Mouse (Mus musculus): ENCODE results near the gene Tmem179b. TPM values are rescaled to one million over a fixed set of nuclear protein-coding genes. Genes with fewer than 3 reads are reported as not detected.

Tmem179b gene
- polyA plus RNA-seq, 1 experiment from 2014 or later = 120 TPM

DNA sequence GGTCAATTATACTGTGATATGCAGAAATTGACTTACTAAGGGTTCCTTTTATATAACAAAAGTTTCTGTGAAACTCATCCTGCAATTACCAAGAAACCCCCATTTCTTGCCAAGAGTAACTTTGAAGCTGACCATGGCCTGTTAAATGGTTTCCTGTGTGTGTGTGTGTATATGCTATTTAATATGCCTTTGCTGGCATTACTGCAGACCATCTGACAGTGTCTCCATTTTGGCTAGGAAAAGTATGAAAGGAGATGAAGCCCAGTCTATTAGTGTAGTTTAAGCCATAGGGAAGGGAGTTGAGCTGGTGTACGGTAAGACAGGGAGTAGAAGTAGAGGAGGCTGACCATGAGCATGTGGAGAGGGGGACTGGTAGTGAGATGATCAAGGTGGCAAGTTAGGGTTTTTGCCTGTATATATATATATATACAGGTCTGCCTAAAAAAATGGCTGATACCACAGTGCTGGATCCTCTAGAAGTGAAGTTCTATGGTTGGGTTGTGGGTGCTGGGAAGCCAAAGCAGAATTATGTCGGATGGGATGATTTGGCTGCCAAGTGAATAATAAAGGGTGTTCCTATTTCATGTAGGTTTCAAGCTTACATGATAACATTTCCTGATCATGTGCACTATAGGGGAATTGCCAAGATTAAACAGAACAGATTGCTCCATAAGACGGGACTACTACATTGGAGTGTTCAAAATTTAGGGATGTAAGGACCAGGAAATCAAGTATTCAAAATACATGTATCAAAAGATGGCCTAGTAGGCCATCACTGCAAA is 47.5 kb downstream of the Tmem179b start:
- H3K9ac ChIP-seq (ENCODE audit: low read depth, low read length) = no peak overlapping the region
- 29% methylated on average over 3 of the region's 3 CpGs for WGBS
- H3K4me2 ChIP-seq (ENCODE audit: low read depth, low read length) = no peak overlapping the region
- H3K27ac ChIP-seq (ENCODE audit: low read length) = peak overlapping the region; percentile 30; the same call in 1 of the 2 replicates
- H3K36me3 ChIP-seq (ENCODE audit: control insufficient read depth, insufficient read depth, low read length) = peaks cover 3% of the 10 kb centered on the region; the same call in 1 of the 2 replicates
- no peaks in the 10 kb centered on the region for H3K27me3 ChIP-seq (replicated peaks; ENCODE audit: control insufficient read depth, insufficient read depth, low read length)
- H3K4me1 ChIP-seq (ENCODE audit: control insufficient read depth, insufficient read depth, low read length) = peaks cover 9% of the 10 kb centered on the region; the same call in 1 of the 2 replicates
- no peak overlapping the region for H3K4me3 ChIP-seq (ENCODE audit: low read length)
- no peak for ATAC-seq
- H3K9me3 ChIP-seq (ENCODE audit: control insufficient read depth, low read length) = no peaks in the 10 kb centered on the region

GRCm38 (mm10) chr19:8725081-8725613 is 49.1 kb downstream of the Tmem179b start:
- Histone ChIP-seq H3K27ac (ENCODE audit: low read length) (peak overlapping the region; percentile 8; the same call in 1 of the 2 replicates), H3K4me3 (ENCODE audit: low read length) (peak overlapping the region; percentile 59), H3K4me2 (ENCODE audit: low read depth, low read length) (peak overlapping the region; percentile 53), H3K4me1 (ENCODE audit: control insufficient read depth, insufficient read depth, low read length) (peaks cover 13% of the 10 kb centered on the region), H3K36me3 (ENCODE audit: control insufficient read depth, insufficient read depth, low read length) (peaks cover 3% of the 10 kb centered on the region; the same call in 1 of the 2 replicates), H3K9ac (ENCODE audit: low read depth, low read length) (peak overlapping the region; percentile 77), H3K9me3 (ENCODE audit: control insufficient read depth, low read length) (no peaks in the 10 kb centered on the region), H3K27me3 (replicated peaks; ENCODE audit: control insufficient read depth, insufficient read depth, low read length) (no peaks in the 10 kb centered on the region)
- WGBS = 41% methylated on average over 4 of the region's 4 CpGs
- ATAC-seq = no peak

DNA sequence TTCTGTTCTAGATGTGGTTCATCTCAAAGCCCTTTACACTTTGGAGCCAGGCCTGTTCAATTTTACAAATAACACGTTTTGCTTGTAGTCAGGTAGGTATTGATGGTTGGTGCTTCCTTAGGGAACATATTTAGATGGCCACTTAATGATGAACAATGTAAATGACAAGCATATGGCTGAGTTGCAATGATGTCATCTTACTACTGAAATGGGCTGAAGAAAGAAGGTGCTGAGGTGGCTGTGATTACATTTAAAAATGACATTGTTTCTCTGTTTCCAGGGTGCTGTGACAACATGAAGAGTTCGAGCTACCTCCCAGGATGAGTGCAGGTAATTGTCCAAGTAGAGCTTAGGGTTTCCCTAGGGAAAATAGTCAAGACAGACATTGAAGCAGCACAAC is 49.9 kb downstream of the Tmem179b start:
- Histone ChIP-seq H3K27me3 (replicated peaks; ENCODE audit: control insufficient read depth, insufficient read depth, low read length) (no peaks in the 10 kb centered on the region), H3K36me3 (ENCODE audit: control insufficient read depth, insufficient read depth, low read length) (peaks cover 3% of the 10 kb centered on the region; the same call in 1 of the 2 replicates), H3K4me2 (ENCODE audit: low read depth, low read length) (peak overlapping the region; percentile 53), H3K4me1 (ENCODE audit: control insufficient read depth, insufficient read depth, low read length) (peaks cover 13% of the 10 kb centered on the region), H3K27ac (ENCODE audit: low read length) (no peak overlapping the region), H3K9ac (ENCODE audit: low read depth, low read length) (peak overlapping the region; percentile 77), H3K9me3 (ENCODE audit: control insufficient read depth, low read length) (no peaks in the 10 kb centered on the region), H3K4me3 (ENCODE audit: low read length) (peak overlapping the region; percentile 59)
- WGBS = 4% methylated on average over 2 of the region's 2 CpGs
- no peak for ATAC-seq

DNA sequence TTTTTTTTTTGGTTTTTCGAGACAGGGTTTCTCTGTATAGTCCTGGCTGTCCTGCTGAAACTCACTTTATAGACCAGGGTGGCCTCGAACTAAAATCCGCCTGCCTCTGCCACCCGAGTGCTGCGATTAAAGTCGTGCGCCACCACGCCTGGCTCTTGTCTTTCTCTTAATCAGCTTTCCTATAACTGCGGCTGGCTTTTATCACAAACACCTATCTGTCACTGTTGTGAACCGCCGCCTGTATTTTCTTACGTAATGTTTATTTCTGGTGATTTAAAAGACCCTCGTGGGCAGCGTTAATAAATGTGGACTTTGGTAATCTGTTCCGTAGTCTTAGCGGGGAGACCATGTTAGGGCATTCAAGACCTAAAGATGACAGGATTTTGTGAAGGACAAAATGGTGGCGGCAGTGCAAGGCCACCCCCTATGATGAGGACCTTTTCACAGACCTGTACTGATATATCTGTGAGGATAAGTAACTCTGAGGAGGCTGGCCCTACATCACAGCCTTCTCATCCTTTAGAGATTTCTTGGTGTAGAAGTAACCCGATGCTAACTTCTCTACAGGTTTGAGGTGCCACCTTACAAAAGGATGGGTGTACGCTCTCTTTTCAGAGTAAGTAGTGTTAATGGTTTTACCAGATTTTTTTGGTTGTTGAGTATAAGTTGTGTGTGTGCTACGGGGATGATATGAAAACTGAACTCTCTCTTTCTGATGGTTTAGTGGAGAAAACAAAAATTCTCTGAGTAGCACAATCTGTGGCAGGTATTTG is 50.5 kb downstream of the Tmem179b start:
- Histone ChIP-seq H3K4me2 (ENCODE audit: low read depth, low read length) (peak overlapping the region; percentile 53), H3K27me3 (replicated peaks; ENCODE audit: control insufficient read depth, insufficient read depth, low read length) (no peaks in the 10 kb centered on the region), H3K9ac (ENCODE audit: low read depth, low read length) (peak overlapping the region; percentile 77), H3K4me3 (ENCODE audit: low read length) (peak overlapping the region; percentile 59), H3K36me3 (ENCODE audit: control insufficient read depth, insufficient read depth, low read length) (peaks cover 3% of the 10 kb centered on the region; the same call in 1 of the 2 replicates), H3K9me3 (ENCODE audit: control insufficient read depth, low read length) (no peaks in the 10 kb centered on the region), H3K4me1 (ENCODE audit: control insufficient read depth, insufficient read depth, low read length) (peaks cover 13% of the 10 kb centered on the region), H3K27ac (ENCODE audit: low read length) (peak overlapping the region; percentile 67)
- under 1% methylated on average over 20 of the region's 20 CpGs for WGBS
- ATAC-seq = no peak

GRCm38 (mm10) chr19:8722907-8723573 is 51.2 kb downstream of the Tmem179b start, which contains the start of gene Slc3a2:
Gene Slc3a2 (minus strand): TSS chr19:8723369.
- peak within 1 kb of the TSS; percentile 60 for H3K4me2 ChIP-seq (ENCODE audit: low read depth, low read length)
- H3K27ac ChIP-seq (ENCODE audit: low read length) = peak within 1 kb of the TSS; percentile 99
- H3K4me1 ChIP-seq (ENCODE audit: control insufficient read depth, insufficient read depth, low read length) = peaks cover 13% of the 10 kb centered on the region
- peaks cover 3% of the 10 kb centered on the region; the same call in 1 of the 2 replicates for H3K36me3 ChIP-seq (ENCODE audit: control insufficient read depth, insufficient read depth, low read length)
- peak within 1 kb of the TSS; percentile 90 for H3K9ac ChIP-seq (ENCODE audit: low read depth, low read length)
- H3K4me3 ChIP-seq (ENCODE audit: low read length) = peak within 1 kb of the TSS; percentile 59
- no peaks in the 10 kb centered on the region for H3K9me3 ChIP-seq (ENCODE audit: control insufficient read depth, low read length)
- H3K27me3 ChIP-seq (replicated peaks; ENCODE audit: control insufficient read depth, insufficient read depth, low read length) = no peaks in the 10 kb centered on the region
- peak; percentile 96 for ATAC-seq
- WGBS = under 1% methylated on average over 50 of the region's 50 CpGs

GRCm38 (mm10) chr19:8722559-8722906 is 51.7 kb downstream of the Tmem179b start:
- Histone ChIP-seq H3K4me2 (ENCODE audit: low read depth, low read length) (peak overlapping the region; percentile 60), H3K27me3 (replicated peaks; ENCODE audit: control insufficient read depth, insufficient read depth, low read length) (no peaks in the 10 kb centered on the region), H3K9me3 (ENCODE audit: control insufficient read depth, low read length) (no peaks in the 10 kb centered on the region), H3K36me3 (ENCODE audit: control insufficient read depth, insufficient read depth, low read length) (peaks cover 3% of the 10 kb centered on the region; the same call in 1 of the 2 replicates), H3K4me3 (ENCODE audit: low read length) (peak overlapping the region; percentile 59), H3K27ac (ENCODE audit: low read length) (peak overlapping the region; percentile 99), H3K4me1 (ENCODE audit: control insufficient read depth, insufficient read depth, low read length) (peaks cover 13% of the 10 kb centered on the region), H3K9ac (ENCODE audit: low read depth, low read length) (peak overlapping the region; percentile 90)
- no peak; the same call in 1 of the 2 replicates for ATAC-seq
- under 1% methylated on average over 5 of the region's 5 CpGs for WGBS

Small RNA genes lying within 50 kb of the gene (microRNA-seq; reads per million reads assigned to microRNA genes)
- not detected for gene Mir6992

Other genes with a start within 250 kb of the Tmem179b start
- 0.04 and 0.05 TPM in 2 replicates for gene Slc22a8, start 183.2 kb downstream of the Tmem179b start, polyA plus RNA-seq (2015; fragmentation: Nextera tagmentation; extraction: Ambion mirVana)
- not detected in 2 replicates for gene Slc22a6, start 156.4 kb downstream of the Tmem179b start, polyA plus RNA-seq (2015; fragmentation: Nextera tagmentation; extraction: Ambion mirVana)
- gene Chrm1, start 110.7 kb downstream of the Tmem179b start, polyA plus RNA-seq (2015; fragmentation: Nextera tagmentation; extraction: Ambion mirVana) = 1.2 TPM in 2 replicates
- gene Slc3a2, start 51.1 kb downstream of the Tmem179b start, polyA plus RNA-seq (2015; fragmentation: Nextera tagmentation; extraction: Ambion mirVana) = 211 and 225 TPM in 2 replicates
- 78.1 and 88.7 TPM in 2 replicates for gene Wdr74, start 38.6 kb downstream of the Tmem179b start, polyA plus RNA-seq (2015; fragmentation: Nextera tagmentation; extraction: Ambion mirVana)
- 0.91 and 1.6 TPM in 2 replicates for gene 1700092M07Rik, start 33.7 kb downstream of the Tmem179b start, polyA plus RNA-seq (2015; fragmentation: Nextera tagmentation; extraction: Ambion mirVana)
- 120 and 124 TPM in 2 replicates for gene Stx5a, start 33.1 kb downstream of the Tmem179b start, polyA plus RNA-seq (2015; fragmentation: Nextera tagmentation; extraction: Ambion mirVana)
- gene Nxf1, start 17.4 kb downstream of the Tmem179b start, polyA plus RNA-seq (2015; fragmentation: Nextera tagmentation; extraction: Ambion mirVana) = 133 and 137 TPM in 2 replicates
- gene Tmem223, start 3.5 kb downstream of the Tmem179b start, polyA plus RNA-seq (2015; fragmentation: Nextera tagmentation; extraction: Ambion mirVana) = 161 and 164 TPM in 2 replicates
- 24.0 and 25.0 TPM in 2 replicates for gene Taf6l, start 11.9 kb upstream of the Tmem179b start, polyA plus RNA-seq (2015; fragmentation: Nextera tagmentation; extraction: Ambion mirVana)
- 130 and 138 TPM in 2 replicates for gene Polr2g, start 24.1 kb upstream of the Tmem179b start, polyA plus RNA-seq (2015; fragmentation: Nextera tagmentation; extraction: Ambion mirVana)
- 3.6 and 4.1 TPM in 2 replicates for gene Zbtb3, start 28.1 kb upstream of the Tmem179b start, polyA plus RNA-seq (2015; fragmentation: Nextera tagmentation; extraction: Ambion mirVana)
- gene Ttc9c, start 44.9 kb upstream of the Tmem179b start, polyA plus RNA-seq (2015; fragmentation: Nextera tagmentation; extraction: Ambion mirVana) = 36.0 and 44.0 TPM in 2 replicates
- gene Hnrnpul2, start 45.5 kb upstream of the Tmem179b start, polyA plus RNA-seq (2015; fragmentation: Nextera tagmentation; extraction: Ambion mirVana) = 3.7 and 4.3 TPM in 2 replicates
- not detected in 2 replicates for gene AC129217.1, start 55.3 kb upstream of the Tmem179b start, polyA plus RNA-seq (2015; fragmentation: Nextera tagmentation; extraction: Ambion mirVana)
- 48.5 and 49.7 TPM in 2 replicates for gene Bscl2, start 63.0 kb upstream of the Tmem179b start, polyA plus RNA-seq (2015; fragmentation: Nextera tagmentation; extraction: Ambion mirVana)
- gene Gng3, start 64.7 kb upstream of the Tmem179b start, polyA plus RNA-seq (2015; fragmentation: Nextera tagmentation; extraction: Ambion mirVana) = 13.3 and 14.3 TPM in 2 replicates
- 1.6 and 1.7 TPM in 2 replicates for gene Lrrn4cl, start 76.3 kb upstream of the Tmem179b start, polyA plus RNA-seq (2015; fragmentation: Nextera tagmentation; extraction: Ambion mirVana)
- gene Ubxn1, start 97.0 kb upstream of the Tmem179b start, polyA plus RNA-seq (2015; fragmentation: Nextera tagmentation; extraction: Ambion mirVana) = 158 and 170 TPM in 2 replicates
- 60.7 and 61.2 TPM in 2 replicates for gene Uqcc3, start 106.5 kb upstream of the Tmem179b start, polyA plus RNA-seq (2015; fragmentation: Nextera tagmentation; extraction: Ambion mirVana)
- 60.7 and 74.8 TPM in 2 replicates for gene Lbhd1, start 109.3 kb upstream of the Tmem179b start, polyA plus RNA-seq (2015; fragmentation: Nextera tagmentation; extraction: Ambion mirVana)
- not detected in 2 replicates for gene Gm49403, start 109.5 kb upstream of the Tmem179b start, polyA plus RNA-seq (2015; fragmentation: Nextera tagmentation; extraction: Ambion mirVana)
- gene 1810009A15Rik, start 114.4 kb upstream of the Tmem179b start, polyA plus RNA-seq (2015; fragmentation: Nextera tagmentation; extraction: Ambion mirVana) = 79.5 and 89.2 TPM in 2 replicates
- gene Gm49416, start 114.5 kb upstream of the Tmem179b start, polyA plus RNA-seq (2015; fragmentation: Nextera tagmentation; extraction: Ambion mirVana) = not detected in 2 replicates
- gene Ints5, start 118.5 kb upstream of the Tmem179b start, polyA plus RNA-seq (2015; fragmentation: Nextera tagmentation; extraction: Ambion mirVana) = 39.2 and 40.9 TPM in 2 replicates
- gene Ganab, start 123.6 kb upstream of the Tmem179b start, polyA plus RNA-seq (2015; fragmentation: Nextera tagmentation; extraction: Ambion mirVana) = 95.7 and 100 TPM in 2 replicates
- 44.0 and 45.4 TPM in 2 replicates for gene B3gat3, start 145.9 kb upstream of the Tmem179b start, polyA plus RNA-seq (2015; fragmentation: Nextera tagmentation; extraction: Ambion mirVana)
- gene Rom1, start 154.9 kb upstream of the Tmem179b start, polyA plus RNA-seq (2015; fragmentation: Nextera tagmentation; extraction: Ambion mirVana) = 3.1 and 3.3 TPM in 2 replicates
- gene Eml3, start 155.1 kb upstream of the Tmem179b start, polyA plus RNA-seq (2015; fragmentation: Nextera tagmentation; extraction: Ambion mirVana) = 22.6 and 23.5 TPM in 2 replicates
- gene Mta2, start 167.4 kb upstream of the Tmem179b start, polyA plus RNA-seq (2015; fragmentation: Nextera tagmentation; extraction: Ambion mirVana) = 119 and 130 TPM in 2 replicates
- gene Tut1, start 179.4 kb upstream of the Tmem179b start, polyA plus RNA-seq (2015; fragmentation: Nextera tagmentation; extraction: Ambion mirVana) = 30.1 and 31.7 TPM in 2 replicates
- gene Eef1g, start 192.6 kb upstream of the Tmem179b start, polyA plus RNA-seq (2015; fragmentation: Nextera tagmentation; extraction: Ambion mirVana) = 392 and 445 TPM in 2 replicates
- gene Ahnak, start 214.8 kb upstream of the Tmem179b start, polyA plus RNA-seq (2015; fragmentation: Nextera tagmentation; extraction: Ambion mirVana) = 16.5 and 20.8 TPM in 2 replicates